Mouse (Mus musculus): ENCODE measurements around the gene Ptpn20. TPM values are rescaled to one million over a fixed set of nuclear protein-coding genes. Genes with fewer than 3 reads are reported as not detected.

The Ptpn20 gene
- polyA plus RNA-seq (2012; ENCODE audit: insufficient read depth, low replicate concordance): not detected in 2 replicates

DNA sequence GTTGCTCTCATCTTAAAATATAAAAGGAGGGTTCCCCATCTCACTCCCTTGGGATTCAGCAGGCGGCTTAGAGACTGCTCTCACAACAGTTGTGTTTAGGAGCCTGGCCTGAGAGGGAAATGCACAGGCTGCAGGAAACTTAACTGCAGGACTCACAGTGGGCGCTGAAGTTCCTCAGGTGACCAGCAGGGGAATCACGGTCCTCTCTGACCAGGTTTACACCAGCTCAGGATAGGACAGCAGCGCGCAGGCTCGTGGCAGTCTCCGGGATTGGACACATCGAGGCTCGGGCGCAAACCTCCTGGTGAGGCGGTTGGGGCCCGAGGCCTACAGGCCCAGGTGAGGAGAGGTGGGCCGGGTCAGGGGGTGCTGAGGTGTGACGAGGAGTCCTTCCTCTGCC, at the start of gene Ptpn20:
TSS of gene Ptpn20 (plus strand) at position 257 of the 400 bp plus-strand sequence.
- TF ChIP-seq GATA1 (IDR thresholded peaks at IDR 0.05; ENCODE audit: borderline replicate concordance, low read length): no peak
- no peak for TF ChIP-seq FLI1 (IDR thresholded peaks at IDR 0.05; ENCODE audit: low read length)
- Histone ChIP-seq H3K4me3 (replicated peaks) (no peak within 1 kb of the TSS), H3K9me3 (peaks cover 19% of the 10 kb centered on the region), H3K4me1 (no peaks in the 10 kb centered on the region), H3K36me3 (replicated peaks; ENCODE audit: low read length) (no peaks in the 10 kb centered on the region), H3K27me3 (replicated peaks) (no peaks in the 10 kb centered on the region)

DNA sequence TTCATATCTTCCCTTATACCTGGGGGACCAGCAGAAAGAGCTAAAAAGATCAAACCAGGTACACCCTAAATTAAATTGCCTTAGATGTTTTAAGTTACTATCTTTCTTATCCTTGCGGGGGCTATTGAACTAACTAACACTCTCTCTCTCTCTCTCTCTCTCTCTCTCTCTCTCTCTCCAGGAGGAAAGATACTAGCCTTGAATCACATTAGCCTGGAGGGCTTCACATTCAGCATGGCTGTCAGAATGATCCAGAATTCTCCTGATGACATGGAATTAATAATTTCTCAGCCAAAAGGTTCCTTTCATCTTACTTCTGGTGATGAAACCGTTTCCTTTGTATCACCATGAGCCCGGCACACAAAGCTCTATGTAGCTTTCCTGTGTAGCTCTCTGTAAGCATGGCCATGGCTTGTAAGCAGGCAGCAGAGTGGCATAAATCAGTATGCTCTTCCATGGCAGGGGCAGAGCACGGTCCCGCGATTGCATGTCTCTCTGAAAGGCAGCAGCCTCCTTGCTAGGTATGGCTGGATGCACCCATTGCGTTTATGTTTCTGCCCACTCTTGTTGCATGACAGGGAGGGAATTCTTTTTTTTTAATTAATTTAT, 49.3 kb upstream of the Ptpn20 start:
- Histone ChIP-seq H3K27me3 (replicated peaks) (peaks cover 3% of the 10 kb centered on the region), H3K9me3 (peaks cover 3% of the 10 kb centered on the region; the same call in 1 of the 2 replicates), H3K4me1 (no peaks in the 10 kb centered on the region), H3K36me3 (replicated peaks; ENCODE audit: low read length) (no peaks in the 10 kb centered on the region), H3K4me3 (replicated peaks) (no peak overlapping the region)
- TF ChIP-seq GATA1 (IDR thresholded peaks at IDR 0.05; ENCODE audit: borderline replicate concordance, low read length) (no peak), FLI1 (IDR thresholded peaks at IDR 0.05; ENCODE audit: low read length) (no peak)

DNA sequence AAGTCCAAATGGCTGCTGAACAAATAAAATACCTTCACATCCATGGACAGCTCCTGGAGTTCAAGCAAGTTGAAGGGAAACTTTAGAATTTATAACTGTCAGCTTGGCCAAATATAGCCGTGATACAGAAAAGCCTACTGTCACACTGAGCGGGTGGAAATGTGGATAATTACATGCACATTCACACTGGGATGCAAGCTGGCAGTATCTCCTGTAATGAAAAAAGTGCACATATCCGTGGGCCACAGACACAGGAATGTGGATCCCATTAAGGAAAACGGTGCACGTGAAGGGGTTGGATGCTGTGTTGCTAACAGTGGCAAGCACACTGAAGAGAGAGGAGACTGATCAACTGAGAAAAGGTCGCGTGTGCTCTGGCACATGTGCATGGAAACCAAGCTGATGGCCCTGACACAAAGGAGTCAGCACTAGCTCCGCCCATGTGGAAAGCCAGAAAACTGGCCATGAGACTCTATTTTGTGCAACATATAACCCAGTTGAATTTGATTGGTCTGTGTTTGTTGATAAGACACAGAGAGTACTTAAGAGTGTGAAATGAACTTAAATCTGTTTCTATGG, 43.4 kb upstream of the Ptpn20 start:
- no peak for TF ChIP-seq FLI1 (IDR thresholded peaks at IDR 0.05; ENCODE audit: low read length)
- TF ChIP-seq GATA1 (IDR thresholded peaks at IDR 0.05; ENCODE audit: borderline replicate concordance, low read length): no peak
- Histone ChIP-seq H3K27me3 (replicated peaks) (no peaks in the 10 kb centered on the region), H3K4me3 (replicated peaks) (no peak overlapping the region), H3K9me3 (no peaks in the 10 kb centered on the region), H3K4me1 (no peaks in the 10 kb centered on the region), H3K36me3 (replicated peaks; ENCODE audit: low read length) (no peaks in the 10 kb centered on the region)

GRCm38 (mm10) chr14:33548650-33549049, 40.4 kb upstream of the Ptpn20 start:
- H3K4me1 ChIP-seq: no peaks in the 10 kb centered on the region
- TF ChIP-seq GATA1 (IDR thresholded peaks at IDR 0.05; ENCODE audit: borderline replicate concordance, low read length) (no peak), FLI1 (IDR thresholded peaks at IDR 0.05; ENCODE audit: low read length) (no peak)
- H3K4me3 ChIP-seq (replicated peaks): no peak overlapping the region
- H3K9me3 ChIP-seq: no peaks in the 10 kb centered on the region
- H3K27me3 ChIP-seq (replicated peaks): no peaks in the 10 kb centered on the region
- H3K36me3 ChIP-seq (replicated peaks; ENCODE audit: low read length): no peaks in the 10 kb centered on the region

- Histone ChIP-seq H3K27me3 (replicated peaks) (no peaks in the 10 kb centered on the region), H3K4me1 (no peaks in the 10 kb centered on the region; the same call in 1 of the 2 replicates), H3K36me3 (replicated peaks; ENCODE audit: low read length) (no peaks in the 10 kb centered on the region), H3K9me3 (no peaks in the 10 kb centered on the region), H3K4me3 (replicated peaks) (no peak overlapping the region)
- TF ChIP-seq GATA1 (IDR thresholded peaks at IDR 0.05; ENCODE audit: borderline replicate concordance, low read length) (no peak), FLI1 (IDR thresholded peaks at IDR 0.05; ENCODE audit: low read length) (no peak)
Observed at GRCm38 (mm10) chr14:33549856-33550255, 39.2 kb upstream of the Ptpn20 start.

DNA sequence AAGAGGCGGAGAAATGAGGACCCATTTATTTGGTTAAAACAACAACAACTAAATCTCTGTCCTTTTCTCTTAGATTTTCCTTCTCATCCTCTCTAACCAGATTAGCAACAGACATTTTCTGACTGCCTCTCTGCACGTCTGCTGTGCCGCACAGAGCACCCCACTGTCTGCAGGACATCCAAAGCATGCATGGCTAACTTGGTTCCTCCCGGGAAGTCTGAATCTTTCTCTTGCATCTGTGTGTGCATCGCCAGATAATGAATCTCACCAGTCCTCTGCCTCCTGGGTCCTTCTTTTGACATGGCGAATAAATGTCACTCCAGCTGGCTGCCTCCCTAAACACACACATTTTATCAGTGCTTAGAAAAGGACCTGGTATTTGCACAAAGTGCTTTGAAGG, 18.3 kb upstream of the Ptpn20 start:
- Histone ChIP-seq H3K4me1 (no peaks in the 10 kb centered on the region), H3K27me3 (replicated peaks) (no peaks in the 10 kb centered on the region), H3K36me3 (replicated peaks; ENCODE audit: low read length) (no peaks in the 10 kb centered on the region), H3K4me3 (replicated peaks) (no peak overlapping the region), H3K9me3 (no peaks in the 10 kb centered on the region)
- TF ChIP-seq FLI1 (IDR thresholded peaks at IDR 0.05; ENCODE audit: low read length): no peak
- TF ChIP-seq GATA1 (IDR thresholded peaks at IDR 0.05; ENCODE audit: borderline replicate concordance, low read length): no peak

GRCm38 (mm10) chr14:33573643-33574042, 15.4 kb upstream of the Ptpn20 start:
- no peaks in the 10 kb centered on the region for H3K36me3 ChIP-seq (replicated peaks; ENCODE audit: low read length)
- TF ChIP-seq GATA1 (IDR thresholded peaks at IDR 0.05; ENCODE audit: borderline replicate concordance, low read length): no peak
- TF ChIP-seq FLI1 (IDR thresholded peaks at IDR 0.05; ENCODE audit: low read length): no peak

GRCm38 (mm10) chr14:33579771-33580484, 9.1 kb upstream of the Ptpn20 start:
- peaks cover 8% of the 10 kb centered on the region; the same call in 1 of the 2 replicates for H3K9me3 ChIP-seq
- H3K4me3 ChIP-seq (replicated peaks): no peak overlapping the region
- TF ChIP-seq FLI1 (IDR thresholded peaks at IDR 0.05; ENCODE audit: low read length) (no peak), GATA1 (IDR thresholded peaks at IDR 0.05; ENCODE audit: borderline replicate concordance, low read length) (no peak)
- no peaks in the 10 kb centered on the region for H3K27me3 ChIP-seq (replicated peaks)
- H3K4me1 ChIP-seq: no peaks in the 10 kb centered on the region
- H3K36me3 ChIP-seq (replicated peaks; ENCODE audit: low read length): no peaks in the 10 kb centered on the region

More at GRCm38 (mm10) chr14:33573643-33574042, 15.4 kb upstream of the Ptpn20 start:
- no peaks in the 10 kb centered on the region for H3K9me3 ChIP-seq
- no peak overlapping the region for H3K4me3 ChIP-seq (replicated peaks)
- no peaks in the 10 kb centered on the region for H3K27me3 ChIP-seq (replicated peaks)
- no peaks in the 10 kb centered on the region for H3K4me1 ChIP-seq

GRCm38 (mm10) chr14:33598376-33599130, 9.5 kb downstream of the Ptpn20 start:
- no peaks in the 10 kb centered on the region for H3K4me1 ChIP-seq
- TF ChIP-seq GATA1 (IDR thresholded peaks at IDR 0.05; ENCODE audit: borderline replicate concordance, low read length): no peak
- no peak overlapping the region for H3K4me3 ChIP-seq (replicated peaks)
- H3K9me3 ChIP-seq: no peaks in the 10 kb centered on the region
- no peaks in the 10 kb centered on the region for H3K27me3 ChIP-seq (replicated peaks)
- H3K36me3 ChIP-seq (replicated peaks; ENCODE audit: low read length): no peaks in the 10 kb centered on the region

Data from megakaryocyte, embryonic 14.5 days (primary cell).